Mouse (Mus musculus) layer of hippocampus, adult 9-10 months (tissue): ENCODE measurements around the gene Snd1.
A peak's percentile ranks its signal among the peaks of the same experiment; 100 is the strongest.

ENCODE experiments used
- DNase-seq: peaks from one replicate; pipeline ENCODE4 v3.0.0; 2022; ENCODE audit warnings: low spot score

Snd1 gene

DNA sequence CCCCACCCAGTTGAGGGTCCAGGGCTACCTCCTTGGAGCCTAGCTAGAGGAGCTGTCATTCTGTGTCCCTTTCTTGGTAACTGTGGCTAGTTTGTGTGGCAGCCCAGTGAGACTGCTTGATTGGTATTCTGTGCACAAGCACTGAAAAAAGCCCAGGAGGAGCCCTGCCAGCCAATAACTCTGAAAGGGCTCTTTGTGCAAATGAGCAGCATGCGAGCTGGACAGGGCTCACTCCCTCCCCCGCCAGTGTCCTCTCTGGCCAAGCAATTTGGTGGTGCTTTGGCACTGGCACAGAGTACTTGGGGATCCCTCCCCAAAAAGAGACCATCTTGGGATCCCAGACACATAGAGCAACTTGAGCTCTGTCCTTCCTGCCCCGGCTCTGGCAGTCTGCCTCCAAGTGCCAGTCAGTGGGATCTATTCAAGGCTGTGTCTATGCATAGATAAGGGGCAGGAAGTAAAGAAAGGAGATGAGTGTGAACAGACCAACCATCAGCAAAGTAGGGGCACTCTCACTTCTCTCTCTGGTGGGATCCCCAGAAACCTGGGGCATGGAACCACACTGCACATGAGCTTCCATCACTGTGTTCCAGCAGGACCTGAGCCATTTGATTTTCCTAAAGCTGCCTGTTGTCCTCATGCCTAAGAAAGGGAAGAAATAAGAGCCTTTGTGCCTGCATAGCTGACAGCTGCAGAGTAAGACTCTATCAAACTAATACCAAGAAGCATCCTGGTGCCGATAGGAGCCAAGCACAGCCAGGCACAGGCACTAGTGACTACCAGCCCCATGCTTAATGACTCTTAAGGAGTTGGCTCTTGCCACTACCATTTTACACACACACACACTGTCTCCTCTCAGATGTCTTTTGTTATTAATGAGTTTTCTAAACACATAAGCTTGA lies 367.7 kb downstream of the Snd1 start:
- peak; percentile 70 for DNase-seq

GRCm38 (mm10) chr6:28845610-28846009 lies 370.7 kb downstream of the Snd1 start:
- DNase-seq = no peak

- DNase-seq = no peak
Measured at GRCm38 (mm10) chr6:28847616-28848015, 372.7 kb downstream of the Snd1 start.

GRCm38 (mm10) chr6:28848285-28848794 lies 373.4 kb downstream of the Snd1 start:
- no peak for DNase-seq

DNA sequence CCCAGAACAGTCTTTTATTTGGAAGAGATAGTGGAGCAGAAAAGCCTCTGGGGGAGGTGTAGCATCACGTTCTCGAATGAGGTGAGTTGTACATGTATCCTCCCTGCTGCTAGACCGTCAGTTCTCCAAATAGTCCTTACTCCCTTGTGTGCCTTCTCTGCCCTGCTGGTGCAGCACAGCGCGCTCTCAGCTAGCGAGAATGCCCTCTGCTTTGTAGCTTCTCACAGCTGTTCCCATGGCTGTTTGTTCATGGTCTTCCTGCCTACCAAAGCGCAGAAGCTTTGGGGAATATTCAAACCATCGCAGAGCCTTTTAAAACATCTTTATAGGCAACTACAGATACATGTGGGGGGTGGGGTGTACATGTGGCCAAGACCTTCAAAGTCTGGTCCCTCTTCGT lies 374.0 kb downstream of the Snd1 start:
- DNase-seq = no peak

GRCm38 (mm10) chr6:28849317-28849716 lies 374.4 kb downstream of the Snd1 start:
- no peak for DNase-seq

DNA sequence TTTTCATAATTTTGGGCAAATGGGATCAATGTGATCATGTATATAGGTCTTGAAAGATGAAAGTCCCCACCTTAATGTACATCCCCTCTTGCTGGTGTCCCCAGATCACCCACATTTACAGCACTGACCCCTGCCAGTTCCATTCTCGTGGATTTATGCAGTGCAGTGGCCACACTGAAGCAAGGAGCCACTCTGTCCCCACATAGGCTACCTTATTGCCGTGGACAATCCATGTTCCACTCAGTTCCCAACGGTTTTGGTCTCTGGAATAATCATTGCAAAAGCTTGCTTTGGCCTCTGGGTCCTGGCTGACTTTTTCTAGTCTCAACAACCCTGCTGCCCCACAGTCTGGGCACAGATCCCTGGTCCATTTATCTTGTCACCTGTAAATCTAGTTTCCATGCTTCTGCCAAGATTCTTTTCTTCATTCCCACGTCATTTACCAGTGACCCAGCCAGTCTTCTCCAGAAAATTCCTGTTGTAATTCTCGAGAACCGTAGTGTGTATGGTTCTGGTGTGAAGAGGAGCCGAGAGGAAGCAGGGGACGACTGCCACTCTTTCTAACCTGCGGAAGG lies 375.5 kb downstream of the Snd1 start:
- no peak for DNase-seq

GRCm38 (mm10) chr6:28852342-28852741 lies 377.4 kb downstream of the Snd1 start:
- DNase-seq = no peak

GRCm38 (mm10) chr6:28853164-28853563 lies 378.2 kb downstream of the Snd1 start:
- no peak for DNase-seq

- DNase-seq = no peak
Measured at GRCm38 (mm10) chr6:28853654-28854053, 378.7 kb downstream of the Snd1 start.

DNA sequence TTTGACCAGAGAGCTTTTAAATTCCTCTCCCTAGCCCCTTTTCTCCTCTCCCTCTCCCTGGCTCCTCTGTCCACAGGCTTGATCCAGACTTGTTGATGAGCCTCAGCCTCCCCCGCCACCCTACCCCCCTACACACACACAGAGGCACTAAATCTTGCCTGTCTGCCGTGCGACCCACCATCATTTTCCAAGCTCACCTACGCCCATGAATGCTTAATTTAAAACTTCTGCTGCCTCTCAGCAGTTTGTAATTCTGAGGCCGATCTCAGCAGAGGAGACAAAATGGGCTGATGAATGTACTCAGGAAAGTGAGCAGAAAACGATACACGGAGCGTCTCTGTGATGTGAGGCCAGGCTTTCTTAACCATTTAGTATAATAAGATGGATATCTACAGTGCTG lies 379.7 kb downstream of the Snd1 start:
- no peak for DNase-seq

DNA sequence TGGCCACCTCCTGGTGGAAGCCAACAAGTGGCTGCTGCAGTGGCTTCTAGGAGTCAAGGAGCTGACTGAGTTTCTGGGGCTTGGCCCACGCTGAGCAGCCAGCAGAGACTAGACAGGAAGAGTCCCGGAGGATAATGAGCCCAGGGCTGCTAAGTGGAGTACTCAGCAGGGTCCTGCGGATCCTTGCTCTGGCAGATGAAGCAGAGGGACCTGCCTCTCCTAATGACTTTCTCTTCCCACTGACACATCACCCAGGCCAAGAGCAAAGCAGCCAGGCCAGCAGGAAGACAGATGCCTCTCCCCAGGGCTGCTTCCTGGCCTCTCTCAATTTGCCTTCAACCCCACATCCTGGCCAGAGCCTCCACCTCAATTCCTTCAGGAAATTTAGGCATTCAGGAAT lies 380.5 kb downstream of the Snd1 start:
- no peak for DNase-seq

GRCm38 (mm10) chr6:28856789-28857188 lies 381.9 kb downstream of the Snd1 start:
- no peak for DNase-seq

DNA sequence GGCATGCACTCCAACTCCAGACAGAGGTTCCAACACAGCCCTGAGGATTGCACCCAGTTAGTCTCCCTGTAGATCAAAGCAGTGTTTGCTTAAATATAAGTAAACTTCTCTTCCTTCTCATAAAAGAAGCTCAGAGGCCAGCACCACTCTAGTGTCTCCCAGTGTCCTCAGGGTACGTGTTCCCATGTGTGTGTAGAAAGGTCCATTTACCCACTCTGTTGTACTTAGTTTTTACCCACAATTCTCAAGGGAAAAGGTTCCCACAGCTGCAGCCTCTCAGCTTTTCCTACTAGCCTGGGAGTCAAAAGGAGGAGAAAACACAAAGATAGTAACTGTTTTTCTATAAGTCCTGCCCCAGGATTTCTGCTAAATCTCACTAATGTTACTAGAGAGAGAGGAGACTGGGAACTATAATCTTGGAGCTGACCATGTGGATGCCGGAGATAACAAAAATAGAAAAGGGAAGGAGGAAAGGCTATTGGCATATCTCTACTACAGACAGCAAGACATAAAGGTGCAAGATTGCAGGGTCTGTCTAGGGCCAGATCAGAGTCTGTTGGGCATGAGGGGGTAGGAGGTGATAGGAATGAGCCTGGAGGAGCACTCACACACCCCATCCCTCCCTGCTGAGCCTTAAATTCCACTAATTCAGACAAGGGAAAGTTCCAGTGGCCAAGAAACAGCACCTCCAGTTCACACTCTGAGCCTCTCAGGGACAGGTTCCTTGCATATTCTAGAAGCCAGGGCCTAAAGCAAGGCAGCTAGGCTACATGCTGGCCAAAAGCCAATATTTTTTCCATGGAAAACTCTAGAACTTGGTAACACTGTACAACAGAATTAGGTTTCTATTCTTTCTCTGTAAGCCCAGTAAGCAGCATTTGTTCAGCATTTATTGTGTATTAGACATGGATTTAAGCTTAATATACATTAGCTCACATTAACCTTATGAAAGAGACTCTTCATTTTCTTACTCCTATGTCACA lies 382.6 kb downstream of the Snd1 start:
- no peak for DNase-seq

DNA sequence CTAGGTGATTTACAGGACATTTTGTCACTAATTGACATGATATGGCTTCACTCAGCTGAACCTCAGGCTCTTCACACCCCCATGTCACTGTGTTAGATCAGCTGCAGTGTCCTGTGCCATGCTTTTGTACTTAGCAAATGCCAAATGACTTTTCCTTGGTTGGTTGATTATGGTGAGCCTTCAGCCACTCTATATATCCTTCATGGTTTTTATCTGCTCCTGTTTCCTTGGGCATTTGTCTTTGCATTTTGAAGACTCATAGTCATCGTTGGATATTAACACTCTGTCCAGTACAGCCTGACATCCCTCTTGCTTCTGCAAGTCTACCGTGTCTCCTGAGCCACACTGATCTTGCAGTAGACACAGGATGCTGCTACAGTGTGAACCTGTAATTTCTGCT lies 384.2 kb downstream of the Snd1 start:
- no peak for DNase-seq

DNA sequence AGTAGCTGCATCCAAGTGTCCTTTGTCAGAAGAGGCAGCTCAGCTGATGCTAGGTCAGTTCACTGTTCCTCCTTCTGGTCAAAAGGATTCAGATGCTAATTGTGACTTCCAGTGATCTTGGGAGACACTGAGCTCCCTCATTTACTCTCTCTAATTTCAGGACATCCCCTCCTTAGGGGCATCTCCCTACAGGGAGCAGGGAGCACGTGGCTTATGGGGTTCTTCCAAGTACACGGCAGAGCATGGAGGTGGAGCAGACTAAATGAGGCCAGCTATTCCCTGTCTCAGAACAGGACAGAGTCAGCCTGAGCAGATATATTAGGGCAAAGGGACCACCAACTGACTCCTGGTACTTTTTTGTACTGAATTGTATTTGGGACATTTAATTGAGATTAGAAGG lies 385.5 kb downstream of the Snd1 start:
- DNase-seq = no peak

DNA sequence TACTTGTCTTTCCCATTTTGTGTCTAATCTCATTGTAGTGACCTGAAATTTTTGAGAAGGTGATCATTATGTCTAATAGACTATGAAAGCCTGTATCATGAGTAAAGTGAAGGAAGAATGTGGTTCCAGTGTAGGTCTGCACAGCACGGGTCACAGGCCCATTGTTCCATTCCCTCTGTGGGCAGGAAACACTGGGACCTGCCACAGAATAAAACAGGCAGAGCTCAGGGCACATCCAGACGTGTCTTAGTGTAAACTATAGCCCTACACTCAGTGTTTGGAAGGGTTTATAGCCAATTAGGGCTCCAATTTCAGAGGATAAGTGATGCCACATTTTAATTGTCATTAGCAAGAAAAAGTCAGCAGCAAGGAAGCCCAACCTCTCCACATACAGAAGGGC lies 386.0 kb downstream of the Snd1 start:
- no peak for DNase-seq

DNA sequence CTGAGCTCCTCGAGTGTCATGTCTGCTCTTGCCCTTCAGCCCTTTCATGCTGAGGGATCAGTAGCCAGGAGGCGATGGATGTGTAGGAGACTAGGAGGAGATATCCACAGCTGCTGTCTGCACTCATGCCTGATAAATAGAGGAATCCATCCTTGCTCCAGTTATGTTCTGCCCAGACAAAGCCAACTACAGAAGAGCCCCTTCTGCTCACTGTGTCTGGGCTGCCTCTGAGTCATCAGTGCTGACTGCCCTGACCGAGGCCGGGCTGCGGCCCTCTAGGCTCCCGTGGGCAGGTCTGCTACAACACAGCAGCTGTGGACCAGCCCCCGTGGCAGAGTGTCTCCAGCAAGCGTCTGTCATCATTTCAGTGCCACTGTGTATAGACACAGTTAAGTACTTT lies 387.4 kb downstream of the Snd1 start:
- no peak for DNase-seq

DNA sequence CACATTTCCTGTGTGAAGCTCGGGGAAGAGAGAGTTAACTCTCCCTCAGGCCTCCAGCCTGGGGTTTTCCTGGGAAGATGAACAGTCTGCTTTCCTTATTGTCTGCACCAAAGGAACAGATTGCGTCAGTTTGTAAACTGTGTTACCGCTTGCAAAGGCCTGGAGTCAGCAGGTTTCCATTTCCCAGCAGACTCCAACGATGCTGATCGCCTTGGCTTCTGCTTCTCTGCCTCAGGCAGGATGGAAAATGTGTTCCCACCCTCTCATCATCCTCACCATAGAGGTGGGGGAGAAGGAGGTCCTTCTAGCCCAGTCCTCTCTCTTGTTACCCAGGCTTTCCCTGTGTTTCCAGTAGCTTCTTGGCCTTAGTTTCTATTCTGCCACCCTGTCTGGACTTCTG lies 389.7 kb downstream of the Snd1 start:
- no peak for DNase-seq

DNA sequence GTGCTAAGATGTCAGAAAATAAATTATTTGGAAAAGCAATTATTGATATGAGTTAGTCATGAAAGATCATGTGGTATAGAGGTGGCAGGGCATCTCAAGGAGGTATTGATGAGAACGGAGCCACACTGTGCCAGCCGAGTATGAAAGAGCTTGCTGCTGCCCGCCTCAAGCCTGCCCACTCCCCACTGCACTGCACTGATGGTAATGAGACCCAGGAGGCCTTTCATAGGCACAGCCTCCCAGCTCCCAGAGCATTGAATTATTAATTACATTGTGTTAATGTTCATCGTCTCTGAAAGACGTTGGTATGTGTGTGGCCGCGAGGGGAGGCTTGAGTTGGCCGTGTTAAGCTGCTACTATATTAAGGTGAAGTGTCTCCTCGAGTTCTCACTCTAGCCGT lies 390.2 kb downstream of the Snd1 start:
- DNase-seq = no peak

- no peak for DNase-seq
Measured at GRCm38 (mm10) chr6:28866206-28866605, 391.3 kb downstream of the Snd1 start.

- no peak for DNase-seq
Measured at GRCm38 (mm10) chr6:28867516-28868251, 392.7 kb downstream of the Snd1 start.
